Mouse (Mus musculus) forebrain, embryonic 10.5 days (tissue): ENCODE data around the gene Med21. TPM values are rescaled to one million over a fixed set of nuclear protein-coding genes. Genes with fewer than 3 reads are reported as not detected.

Source experiments
- DNase-seq: peaks from one replicate; pipeline ENCODE4 v3.0.0-alpha.2; 2017; ENCODE audit warnings: low spot score; ENCODE audit errors: extremely low spot score
- H3K27ac ChIP-seq: fragments of 300-500 bp; sonication (generic); 2 replicates; pipeline ENCODE4 v1.5.1; 2016; ENCODE audit warnings: mild to moderate bottlenecking
- H3K27me3 ChIP-seq: fragments of 300-500 bp; sonication (generic); 2 replicates; pipeline ENCODE4 v1.6.1; 2016; ENCODE audit warnings: mild to moderate bottlenecking; ENCODE audit not compliant: poor library complexity, severe bottlenecking
- H3K36me3 ChIP-seq: fragments of 300-500 bp; sonication (generic); replicated peaks from 2 replicates; pipeline ENCODE4 v1.6.1; 2016; ENCODE audit warnings: mild to moderate bottlenecking, moderate library complexity
- H3K4me1 ChIP-seq: fragments of 300-500 bp; sonication (generic); 2 replicates; pipeline ENCODE4 v1.6.1; 2016
- H3K4me3 ChIP-seq: fragments of 300-500 bp; sonication (generic); 2 replicates; pipeline ENCODE4 v1.5.1; 2016; ENCODE audit warnings: mild to moderate bottlenecking, moderate library complexity
- H3K9me3 ChIP-seq: fragments of 300-500 bp; sonication (generic); 2 replicates; pipeline ENCODE4 v1.6.1; 2016; ENCODE audit warnings: mild to moderate bottlenecking, moderate library complexity
- WGBS: fragments of 180-500 bp; shearing (Covaris S2); methylation state at CpG from one replicate; pipeline ENCODE4 v1.1.7; 2016; 5-methylcytosine and 5-hydroxymethylcytosine counted together
- polyA plus RNA-seq: library from polyadenylated mRNA; unstranded; fragments of >200 nt; fragmentation: Nextera tagmentation; extraction: Ambion mirVana; gene quantifications from 2 replicates; pipeline ENCODE4 v1.2.1, GENCODE M21; 2016

Med21 gene
- polyA plus RNA-seq, 1 experiment from 2014 or later, result 133 TPM

DNA sequence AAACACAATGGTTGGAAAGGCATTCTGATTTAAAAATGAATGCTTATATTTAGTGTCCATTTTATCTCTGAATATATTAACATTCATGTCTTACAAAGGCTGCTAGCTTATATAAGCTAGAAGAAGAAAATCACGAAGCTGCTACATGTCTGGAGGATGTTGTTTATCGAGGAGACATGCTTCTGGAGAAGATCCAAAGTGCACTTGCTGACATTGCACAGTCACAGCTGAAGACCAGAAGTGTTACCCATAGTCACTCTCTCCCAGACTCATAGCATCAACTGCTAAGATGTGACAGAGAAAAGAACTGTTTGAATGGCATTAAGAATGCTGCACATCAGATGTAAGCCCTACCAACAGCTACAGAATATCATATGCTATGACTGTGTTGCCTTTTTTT is 7.7 kb downstream of the Med21 start:
- Histone ChIP-seq H3K27ac (no peak overlapping the region), H3K9me3 (no peaks in the 10 kb centered on the region), H3K4me1 (no peaks in the 10 kb centered on the region), H3K27me3 (no peaks in the 10 kb centered on the region), H3K4me3 (no peak overlapping the region), H3K36me3 (peaks cover 37% of the 10 kb centered on the region)
- WGBS, result 89% methylated on average over 2 of the region's 2 CpGs
- DNase-seq, result no peak

DNA sequence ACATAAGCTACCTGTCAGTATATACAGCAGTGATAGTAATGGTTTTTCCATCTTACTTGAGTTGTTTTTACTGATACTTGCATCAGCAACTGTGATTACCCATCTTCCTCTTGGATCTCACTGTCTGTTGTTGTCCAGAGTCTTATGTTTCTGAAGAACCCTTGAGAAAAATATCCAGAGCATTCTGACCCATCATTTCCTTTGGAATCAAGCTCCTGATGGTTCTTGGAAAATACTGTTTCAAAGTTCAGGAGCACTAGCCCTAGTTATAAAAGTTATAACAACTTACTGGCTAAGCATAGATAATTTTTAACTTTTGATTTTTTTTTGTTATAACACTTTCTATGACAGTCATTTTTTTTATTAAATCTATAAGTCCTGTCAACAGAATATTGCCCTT is 9.1 kb downstream of the Med21 start:
- H3K9me3 ChIP-seq, result no peaks in the 10 kb centered on the region
- H3K27me3 ChIP-seq, result no peaks in the 10 kb centered on the region
- peaks cover 37% of the 10 kb centered on the region for H3K36me3 ChIP-seq
- DNase-seq, result no peak
- H3K4me3 ChIP-seq, result no peak overlapping the region
- no peaks in the 10 kb centered on the region for H3K4me1 ChIP-seq
- no peak overlapping the region for H3K27ac ChIP-seq

- no peak overlapping the region for H3K27ac ChIP-seq
- no peak for DNase-seq
These were observed 10.8 kb downstream of the Med21 start for GRCm38 (mm10) chr6:146653197-146653596.

GRCm38 (mm10) chr6:146660591-146660990 is 18.2 kb downstream of the Med21 start:
- Histone ChIP-seq H3K4me1 (no peaks in the 10 kb centered on the region), H3K36me3 (no peaks in the 10 kb centered on the region), H3K27ac (no peak overlapping the region), H3K4me3 (no peak overlapping the region), H3K9me3 (no peaks in the 10 kb centered on the region), H3K27me3 (no peaks in the 10 kb centered on the region)
- no peak for DNase-seq
- 79% methylated on average over 2 of the region's 2 CpGs for WGBS

More at GRCm38 (mm10) chr6:146653197-146653596, 10.8 kb downstream of the Med21 start:
- Histone ChIP-seq H3K36me3 (peaks cover 37% of the 10 kb centered on the region), H3K9me3 (no peaks in the 10 kb centered on the region), H3K27me3 (no peaks in the 10 kb centered on the region), H3K4me1 (no peaks in the 10 kb centered on the region), H3K4me3 (no peak overlapping the region)
- WGBS, result 92% methylated on average over 3 of the region's 3 CpGs

GRCm38 (mm10) chr6:146661655-146662054 is 19.3 kb downstream of the Med21 start:
- Histone ChIP-seq H3K36me3 (no peaks in the 10 kb centered on the region), H3K4me3 (no peak overlapping the region), H3K4me1 (no peaks in the 10 kb centered on the region), H3K9me3 (no peaks in the 10 kb centered on the region), H3K27ac (no peak overlapping the region), H3K27me3 (no peaks in the 10 kb centered on the region)
- 89% methylated on average over 5 of the region's 5 CpGs for WGBS
- no peak for DNase-seq

DNA sequence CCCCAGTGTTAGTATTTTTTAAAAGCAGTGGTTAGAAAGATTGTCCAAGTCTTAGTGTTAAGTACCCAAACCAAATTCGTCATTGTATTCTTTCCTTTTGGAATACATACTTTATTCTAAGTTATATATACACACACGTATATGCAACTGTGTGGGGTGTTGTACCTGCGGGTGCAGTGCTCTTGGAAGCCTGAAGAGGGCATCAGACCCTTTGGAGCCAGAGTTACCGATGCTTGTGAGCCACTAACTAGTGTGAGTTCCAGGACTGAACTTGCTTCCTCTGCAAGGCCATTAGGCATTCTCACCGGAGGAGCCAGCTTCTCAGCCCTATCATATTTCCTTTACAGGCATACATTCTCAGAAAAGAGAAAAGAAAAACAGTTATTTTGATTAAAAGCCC is 20.3 kb downstream of the Med21 start:
- Histone ChIP-seq H3K4me1 (no peaks in the 10 kb centered on the region), H3K36me3 (no peaks in the 10 kb centered on the region), H3K9me3 (no peaks in the 10 kb centered on the region), H3K27ac (no peak overlapping the region), H3K27me3 (no peaks in the 10 kb centered on the region), H3K4me3 (no peak overlapping the region)
- peak; percentile 27 for DNase-seq
- WGBS, result 31% methylated on average over 5 of the region's 5 CpGs

- H3K4me3 ChIP-seq, result no peak overlapping the region
- DNase-seq, result no peak
- 77% methylated on average over 5 of the region's 5 CpGs for WGBS
- H3K27me3 ChIP-seq, result no peaks in the 10 kb centered on the region
- H3K4me1 ChIP-seq, result no peaks in the 10 kb centered on the region
- no peaks in the 10 kb centered on the region for H3K9me3 ChIP-seq
- no peaks in the 10 kb centered on the region for H3K36me3 ChIP-seq
- no peak overlapping the region for H3K27ac ChIP-seq
These were observed 21.8 kb downstream of the Med21 start for GRCm38 (mm10) chr6:146664116-146664515.

DNA sequence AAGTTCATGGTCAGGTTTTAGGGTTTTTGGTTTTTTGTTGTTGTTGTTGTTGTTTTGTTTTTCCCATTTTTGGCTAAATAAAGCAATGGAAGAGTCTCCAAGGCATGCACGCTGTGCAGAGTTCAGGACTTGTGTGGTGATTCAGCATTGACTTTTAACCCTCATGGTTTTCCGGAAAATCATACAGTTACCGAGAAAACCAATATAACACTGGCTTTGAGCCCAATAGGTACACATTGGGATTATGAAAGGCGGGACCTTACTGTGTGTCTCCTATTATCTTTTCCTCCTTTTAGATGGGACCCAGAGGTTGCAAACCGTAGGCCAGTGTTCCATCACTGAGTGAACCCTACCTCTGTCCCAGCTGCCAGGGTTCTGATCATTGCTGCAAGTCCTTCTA is 22.6 kb downstream of the Med21 start:
- DNase-seq, result no peak
- 94% methylated on average over 5 of the region's 5 CpGs for WGBS
- no peaks in the 10 kb centered on the region for H3K36me3 ChIP-seq
- no peak overlapping the region for H3K27ac ChIP-seq
- no peaks in the 10 kb centered on the region for H3K27me3 ChIP-seq
- H3K4me1 ChIP-seq, result no peaks in the 10 kb centered on the region
- H3K4me3 ChIP-seq, result no peak overlapping the region
- no peaks in the 10 kb centered on the region for H3K9me3 ChIP-seq

GRCm38 (mm10) chr6:146665408-146665807 is 23.1 kb downstream of the Med21 start:
- Histone ChIP-seq H3K9me3 (peaks cover 3% of the 10 kb centered on the region; the same call in 1 of the 2 replicates), H3K4me3 (no peak overlapping the region), H3K4me1 (no peaks in the 10 kb centered on the region), H3K27me3 (no peaks in the 10 kb centered on the region), H3K36me3 (no peaks in the 10 kb centered on the region), H3K27ac (no peak overlapping the region)
- DNase-seq, result no peak
- WGBS, result 88% methylated on average over 2 of the region's 2 CpGs

- Histone ChIP-seq H3K9me3 (peaks cover 5% of the 10 kb centered on the region; the same call in 1 of the 2 replicates), H3K4me1 (no peaks in the 10 kb centered on the region), H3K4me3 (no peak overlapping the region), H3K27me3 (no peaks in the 10 kb centered on the region), H3K27ac (no peak overlapping the region), H3K36me3 (no peaks in the 10 kb centered on the region)
- DNase-seq, result no peak
- WGBS, result 87% methylated on average over 6 of the region's 6 CpGs
These were observed 24.5 kb downstream of the Med21 start for GRCm38 (mm10) chr6:146666811-146667210.

DNA sequence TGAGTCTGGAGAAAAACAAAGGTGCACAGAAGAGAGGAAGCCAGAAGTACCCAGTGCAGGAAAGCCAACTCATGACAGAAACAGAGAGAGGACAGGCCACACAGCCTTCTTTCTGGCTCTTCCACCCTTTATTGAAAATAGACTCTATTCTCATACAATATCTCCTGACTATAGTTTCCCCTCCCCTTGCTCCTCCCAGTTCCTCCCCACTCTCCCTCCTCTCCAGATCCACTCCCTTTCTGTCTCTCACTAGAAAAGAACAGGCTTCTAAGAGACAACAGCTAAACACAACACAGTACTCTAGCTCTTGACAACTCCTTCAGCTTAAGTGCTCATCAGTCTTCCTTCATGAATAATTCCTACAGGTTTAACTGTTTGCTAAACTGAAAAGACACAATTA is 26.3 kb downstream of the Med21 start:
- Histone ChIP-seq H3K9me3 (peaks cover 5% of the 10 kb centered on the region; the same call in 1 of the 2 replicates), H3K4me1 (no peaks in the 10 kb centered on the region), H3K27me3 (no peaks in the 10 kb centered on the region)

GRCm38 (mm10) chr6:146670956-146671855 is 28.9 kb downstream of the Med21 start:
- DNase-seq, result no peak
- Histone ChIP-seq H3K27ac (no peak overlapping the region), H3K4me1 (no peaks in the 10 kb centered on the region), H3K9me3 (peaks cover 5% of the 10 kb centered on the region; the same call in 1 of the 2 replicates), H3K27me3 (no peaks in the 10 kb centered on the region), H3K36me3 (no peaks in the 10 kb centered on the region), H3K4me3 (no peak overlapping the region)
- WGBS, result 93% methylated on average over 15 of the region's 15 CpGs

More for the DNA sequence above, 26.3 kb downstream of the Med21 start:
- no peak for DNase-seq
- H3K36me3 ChIP-seq, result no peaks in the 10 kb centered on the region
- H3K4me3 ChIP-seq, result no peak overlapping the region
- H3K27ac ChIP-seq, result no peak overlapping the region

- 61% methylated on average over 5 of the region's 5 CpGs for whole genome bisulfite sequencing
These were observed 29.8 kb downstream of the Med21 start for GRCm38 (mm10) chr6:146672106-146672505.

More at GRCm38 (mm10) chr6:146672106-146672505, 29.8 kb downstream of the Med21 start:
- H3K4me3 ChIP-seq, result no peak overlapping the region
- no peak overlapping the region for H3K27ac ChIP-seq
- DNase-seq, result no peak
- H3K9me3 ChIP-seq, result peaks cover 5% of the 10 kb centered on the region; the same call in 1 of the 2 replicates
- no peaks in the 10 kb centered on the region for H3K4me1 ChIP-seq
- H3K27me3 ChIP-seq, result no peaks in the 10 kb centered on the region
- H3K36me3 ChIP-seq, result no peaks in the 10 kb centered on the region
